Mouse (Mus musculus): ENCODE measurements around the gene Prss45. TPM values are rescaled to one million over a fixed set of nuclear protein-coding genes. Genes with fewer than 3 reads are reported as not detected.
A peak's percentile ranks its signal among the peaks of the same experiment; 100 is the strongest.

Gene Prss45
- total RNA-seq, 2 experiments from 2014 or later = 0.27 to 0.29 TPM

DNA sequence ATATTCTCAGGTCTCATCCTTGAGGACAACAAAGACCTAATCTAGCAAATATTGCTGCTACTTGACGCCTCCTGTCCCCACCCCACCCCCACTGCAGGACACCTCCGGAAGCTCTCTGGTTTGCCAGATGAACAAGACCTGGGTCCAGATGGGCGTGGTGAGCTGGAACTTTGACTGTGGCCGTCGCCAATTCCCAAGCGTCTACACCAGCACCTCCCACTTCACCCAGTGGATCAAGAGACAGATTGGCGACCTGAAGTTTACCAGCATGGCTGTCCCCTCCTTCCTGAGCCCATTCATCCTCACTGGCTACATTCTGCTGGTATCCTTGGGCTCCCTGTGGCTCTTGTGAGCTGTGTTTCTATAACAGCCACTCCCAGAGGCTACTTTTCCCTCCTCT, 21.5 kb downstream of the Prss45 start:
- intact Hi-C loops (cut with DNase I) = no loop called here
- no peak for DNase-seq (ENCODE audit: low spot score in 2 of 2)

DNA sequence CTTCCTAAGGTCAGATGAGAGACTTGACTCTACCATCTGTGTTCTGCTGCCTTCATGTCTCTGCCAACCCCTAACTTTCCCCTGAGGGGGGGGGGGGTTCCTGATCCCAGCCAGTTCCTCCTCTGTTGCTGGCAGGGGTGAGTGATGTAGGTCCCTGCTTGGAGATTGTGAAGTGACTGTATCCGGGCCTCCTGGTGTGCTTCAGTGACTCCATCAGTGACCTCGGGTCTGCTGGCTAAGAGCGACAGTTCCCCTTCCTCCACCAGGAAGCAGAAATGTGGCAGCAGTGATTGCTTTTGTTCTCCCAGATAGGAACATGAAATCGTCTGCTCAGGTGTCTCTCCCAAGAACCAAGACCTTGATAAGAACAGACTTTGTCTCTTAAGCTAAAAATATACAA, 22.5 kb downstream of the Prss45 start:
- DNase-seq (ENCODE audit: low spot score in 2 of 2) = no peak
- intact Hi-C loops (cut with DNase I) = no loop called here

DNA sequence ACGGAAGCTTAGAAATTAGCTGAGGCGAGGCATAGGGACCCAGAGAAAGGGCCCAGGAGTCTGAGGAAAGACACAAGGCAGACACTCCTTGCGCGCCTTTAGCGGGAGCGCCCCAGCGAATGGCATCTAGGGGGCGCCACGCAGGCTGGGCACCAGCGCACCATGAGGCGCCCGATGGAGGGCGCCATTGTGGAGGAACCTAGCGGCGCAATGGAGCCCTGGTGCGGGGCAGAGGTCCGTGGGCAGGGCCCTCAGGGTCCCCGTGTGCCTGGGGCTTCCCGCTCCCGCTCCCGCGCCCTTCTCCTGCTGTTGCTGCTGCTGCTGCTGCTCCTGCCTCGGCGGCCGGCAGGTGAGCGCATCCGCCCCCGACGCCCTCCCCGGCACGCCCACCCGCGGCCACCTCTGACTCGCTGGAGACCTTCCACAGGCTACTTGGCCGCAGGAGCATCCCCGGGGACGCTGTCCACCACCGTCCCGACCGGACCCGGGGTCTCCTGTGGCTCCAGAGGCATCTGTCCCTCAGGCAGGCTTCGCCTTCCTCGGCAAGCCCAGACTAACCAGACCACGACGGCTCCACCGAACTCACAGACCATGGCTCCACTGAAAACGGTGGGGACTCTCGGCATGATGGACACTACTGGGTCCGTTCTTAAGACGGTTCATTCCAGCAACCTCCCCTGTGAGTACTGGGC, 23.5 kb downstream of the Prss45 start, which contains the start of gene Prss50:
TSS of gene Prss50 (plus strand) at position 187 of the 692 bp plus-strand sequence.
- intact Hi-C loops (cut with DNase I) = no loop called here
- no peak for DNase-seq (ENCODE audit: low spot score in 2 of 2)

DNA sequence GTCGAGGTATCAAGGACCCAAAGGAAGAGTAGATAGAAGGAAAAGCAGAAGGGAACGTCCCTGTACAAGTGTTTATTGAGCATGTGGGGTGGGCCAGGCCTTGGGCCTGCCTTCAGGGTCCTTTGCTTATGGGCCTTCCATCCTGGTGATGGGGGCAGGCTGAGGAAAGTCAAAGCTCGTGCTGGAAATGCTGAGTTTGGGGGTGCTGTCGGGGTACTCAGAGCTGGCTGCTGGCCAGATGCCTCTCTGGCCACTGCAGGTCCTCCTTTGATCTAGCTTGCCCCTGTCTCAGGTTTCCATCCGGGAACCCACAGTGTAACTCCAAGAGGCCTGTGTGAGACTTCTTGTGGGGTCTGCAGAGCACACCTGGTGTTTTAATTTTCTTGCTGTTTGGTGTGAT, 24.1 kb downstream of the Prss45 start:
- intact Hi-C loops (cut with DNase I) = no loop called here
- DNase-seq (ENCODE audit: low spot score in 2 of 2) = no peak

DNA sequence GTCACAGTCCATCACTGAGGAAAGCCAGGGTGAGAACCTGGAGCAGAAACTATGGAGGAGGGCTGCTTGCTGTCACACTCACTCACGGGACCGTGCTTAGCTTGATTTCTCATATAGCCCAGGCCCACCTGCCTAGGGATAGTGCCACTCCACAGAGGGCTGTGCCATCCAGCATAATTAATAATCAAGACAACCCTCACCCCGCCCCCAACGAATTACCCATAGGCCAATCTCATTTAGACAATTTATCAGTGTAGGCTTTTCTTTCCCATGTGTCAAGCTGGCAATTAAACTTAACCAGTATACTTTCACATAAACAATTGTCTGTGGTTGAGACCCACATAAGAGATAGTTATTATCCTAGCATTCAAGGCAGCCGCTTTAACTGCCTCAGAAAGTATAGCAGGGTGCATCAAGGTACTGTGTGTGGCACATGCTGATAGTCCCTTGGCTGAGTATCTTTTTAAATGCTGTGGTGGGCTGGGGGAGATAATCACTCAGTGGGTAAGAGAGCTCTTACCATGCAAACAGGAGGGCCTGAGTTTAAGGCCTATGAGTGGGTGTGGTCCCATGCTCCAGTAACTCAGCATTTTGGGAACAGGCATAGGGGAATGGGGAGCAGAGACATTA, 24.7 kb downstream of the Prss45 start:
- DNase-seq (ENCODE audit: low spot score in 2 of 2) = no peak
- intact Hi-C loops (cut with DNase I) = no loop called here

DNA sequence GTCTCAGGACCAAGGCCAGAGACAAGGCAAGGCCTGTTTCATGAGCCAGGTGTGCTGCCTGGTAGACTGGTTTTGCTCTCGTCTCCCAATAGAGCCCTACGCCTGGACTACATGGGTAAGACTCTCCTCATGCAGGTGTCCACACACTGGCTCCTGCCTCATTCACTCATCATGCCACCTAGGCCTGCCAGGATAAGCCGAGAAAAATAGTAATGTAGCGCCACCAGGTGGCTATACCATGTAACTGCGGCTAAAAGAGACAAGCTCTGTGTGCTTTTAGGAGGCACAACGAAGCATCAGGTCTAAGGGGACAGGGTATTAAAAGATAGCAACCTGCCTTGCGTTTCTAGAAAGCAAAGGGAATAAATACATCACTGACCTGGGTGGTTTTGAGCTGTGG, 36.6 kb downstream of the Prss45 start:
- DNase-seq (ENCODE audit: low spot score in 2 of 2) = peak; percentile 65 to 78

DNA sequence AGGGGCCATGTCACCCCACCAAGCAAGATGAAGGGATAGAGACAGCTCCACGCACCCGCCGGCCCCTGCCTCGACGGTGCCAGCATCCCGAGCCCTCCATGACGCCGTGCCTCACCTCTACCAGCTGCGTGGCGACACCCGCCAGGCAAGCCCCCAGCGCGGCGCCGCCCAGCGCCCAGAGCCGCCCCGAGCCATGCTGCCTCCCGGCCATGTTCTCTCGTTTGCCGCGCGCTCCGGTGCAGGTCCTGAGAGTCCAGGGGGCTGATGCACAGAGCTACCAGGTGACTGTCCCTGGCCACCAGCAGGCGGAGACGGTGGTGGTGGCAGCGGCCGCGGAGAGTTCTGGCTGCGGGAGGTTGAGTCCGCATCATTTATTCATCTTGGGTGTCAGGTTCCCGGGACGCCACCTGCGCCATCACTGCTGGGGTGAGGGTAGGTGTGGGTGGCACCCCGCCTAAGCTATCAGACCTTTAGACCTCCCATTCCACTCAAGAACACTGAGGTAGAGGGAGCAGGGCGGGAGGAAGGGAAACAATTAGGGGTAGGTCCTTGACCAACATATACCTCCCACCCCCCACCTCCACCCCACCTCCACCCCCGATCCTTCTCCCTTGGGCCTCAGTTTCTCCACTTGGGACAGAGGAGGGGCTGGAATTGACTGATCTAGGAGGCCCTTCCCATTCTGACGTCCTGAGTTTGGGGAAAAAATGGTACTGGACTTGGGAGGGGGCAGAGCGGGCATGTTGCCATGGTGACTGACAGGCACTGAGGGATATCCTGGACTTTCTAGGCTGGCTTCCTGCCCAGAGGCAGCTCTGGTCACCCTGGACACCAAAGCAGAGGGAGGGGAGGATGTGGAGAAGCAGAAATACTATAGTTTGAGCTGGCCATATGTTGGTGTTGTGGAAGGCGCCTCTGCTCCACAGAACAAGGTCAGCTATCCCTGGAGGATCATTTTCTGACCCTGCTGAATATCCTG, 39.6 kb downstream of the Prss45 start:
- DNase-seq (ENCODE audit: low spot score in 2 of 2) = peak; percentile 74 to 91
- intact Hi-C loops (cut with DNase I) = loop anchor here (5.0 to 10.0 kb wide), 2 partner anchors 157 to 239 kb away; no protein-coding TSS in a partner anchor

More for the DNA sequence above, 36.6 kb downstream of the Prss45 start:
- intact Hi-C loops (cut with DNase I) = loop anchor here (2.0 to 10.0 kb wide), 3 partner anchors 90 to 236 kb away; no protein-coding TSS in a partner anchor

DNA sequence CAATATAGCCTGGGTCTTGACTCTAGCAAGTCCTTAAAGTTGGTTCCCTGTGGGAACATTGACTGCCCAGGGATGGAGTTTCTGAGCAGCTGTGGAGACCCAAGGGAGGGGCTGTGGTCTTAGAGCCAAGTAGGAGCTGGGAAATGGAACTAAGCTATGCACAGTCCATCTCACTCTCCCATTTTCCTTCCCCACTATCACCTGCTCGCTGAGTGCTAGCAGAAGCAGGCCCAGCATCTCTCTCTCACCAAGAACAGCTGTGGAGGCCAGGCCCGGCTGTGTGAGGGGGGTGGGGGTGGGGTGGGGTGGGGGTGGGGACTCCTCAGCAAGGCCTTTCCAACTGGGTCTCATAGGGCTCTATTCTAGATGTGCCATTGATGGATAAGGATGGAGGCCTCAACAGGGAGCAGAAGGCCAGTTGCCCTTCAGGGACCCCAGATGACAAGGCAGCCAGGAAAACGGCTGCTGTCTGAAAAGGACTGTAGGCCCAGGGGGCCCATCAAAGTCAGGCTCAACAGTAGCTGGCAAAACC, 40.3 kb downstream of the Prss45 start:
- intact Hi-C loops (cut with DNase I) = loop anchor here (5.0 to 10.0 kb wide), 2 partner anchors 157 to 240 kb away; no protein-coding TSS in a partner anchor
- DNase-seq (ENCODE audit: low spot score in 2 of 2) = no peak

DNA sequence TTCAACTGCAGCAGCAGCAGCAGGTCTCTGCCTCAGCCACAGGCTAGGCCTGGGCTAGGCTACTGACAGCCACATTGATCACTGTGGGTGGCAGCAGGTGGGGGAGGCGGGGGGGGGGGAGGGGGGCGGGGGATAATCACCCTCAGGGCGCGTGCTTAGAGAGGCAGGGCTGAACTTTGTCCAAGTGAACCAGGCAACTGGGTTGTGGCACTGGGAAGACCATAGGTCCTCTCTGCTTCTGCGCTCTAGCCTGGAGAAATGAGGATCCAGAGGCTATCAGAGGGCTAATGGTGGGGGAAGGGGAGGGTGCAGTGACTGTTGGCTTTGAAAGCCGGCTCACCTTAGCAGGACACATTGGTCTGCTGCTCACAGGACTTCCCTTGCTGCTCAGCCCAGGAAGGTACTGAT, 40.9 kb downstream of the Prss45 start:
- intact Hi-C loops (cut with DNase I) = loop anchor here (10.0 kb wide), 1 partner anchor 240 kb away; no protein-coding TSS in a partner anchor
- no peak for DNase-seq (ENCODE audit: low spot score in 2 of 2)

DNA sequence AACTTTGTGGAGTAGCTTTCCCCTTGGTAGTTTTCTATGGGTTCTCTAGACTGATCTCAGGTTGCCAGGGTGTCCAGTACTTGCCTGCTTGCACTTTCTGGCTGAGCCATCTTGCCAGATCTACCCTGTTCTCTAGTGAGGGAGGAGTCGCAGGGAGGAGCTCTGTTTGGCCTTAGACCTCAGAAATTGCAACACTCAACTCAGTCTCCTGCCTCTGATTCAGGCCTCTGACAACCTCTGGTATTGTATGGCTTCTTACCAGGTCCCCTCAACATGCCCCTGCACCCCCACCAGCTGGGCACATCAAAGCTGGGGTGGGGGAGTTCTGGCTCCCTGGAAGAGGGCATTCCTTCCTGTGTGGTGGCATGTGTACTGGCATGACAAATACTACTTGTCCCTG, 43.0 kb downstream of the Prss45 start:
- intact Hi-C loops (cut with DNase I) = loop anchor here (10.0 kb wide), 1 partner anchor 243 kb away; no protein-coding TSS in a partner anchor
- no peak for DNase-seq (ENCODE audit: low spot score in 2 of 2)

DNA sequence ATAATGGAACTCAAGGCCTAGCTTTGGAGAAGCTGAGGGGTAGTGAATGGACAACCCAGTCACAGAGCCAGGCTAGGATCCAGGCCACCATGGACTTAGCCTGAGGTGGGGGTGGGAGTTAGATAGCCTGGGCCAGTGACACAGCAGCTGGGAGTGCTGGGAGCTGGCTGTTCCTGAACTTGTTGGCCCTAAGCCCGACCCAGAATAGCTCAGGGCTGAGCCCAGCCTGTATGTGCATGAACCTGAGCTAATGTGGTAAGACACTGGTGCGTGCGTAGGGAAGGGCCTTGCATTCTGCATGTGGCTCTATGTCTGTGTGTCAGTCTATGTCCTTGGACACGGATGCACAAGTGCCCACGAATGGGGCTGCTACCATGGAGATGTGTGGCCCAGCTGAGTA, 43.5 kb downstream of the Prss45 start:
- peak; percentile 35 to 49 for DNase-seq (ENCODE audit: low spot score in 2 of 2)

DNA sequence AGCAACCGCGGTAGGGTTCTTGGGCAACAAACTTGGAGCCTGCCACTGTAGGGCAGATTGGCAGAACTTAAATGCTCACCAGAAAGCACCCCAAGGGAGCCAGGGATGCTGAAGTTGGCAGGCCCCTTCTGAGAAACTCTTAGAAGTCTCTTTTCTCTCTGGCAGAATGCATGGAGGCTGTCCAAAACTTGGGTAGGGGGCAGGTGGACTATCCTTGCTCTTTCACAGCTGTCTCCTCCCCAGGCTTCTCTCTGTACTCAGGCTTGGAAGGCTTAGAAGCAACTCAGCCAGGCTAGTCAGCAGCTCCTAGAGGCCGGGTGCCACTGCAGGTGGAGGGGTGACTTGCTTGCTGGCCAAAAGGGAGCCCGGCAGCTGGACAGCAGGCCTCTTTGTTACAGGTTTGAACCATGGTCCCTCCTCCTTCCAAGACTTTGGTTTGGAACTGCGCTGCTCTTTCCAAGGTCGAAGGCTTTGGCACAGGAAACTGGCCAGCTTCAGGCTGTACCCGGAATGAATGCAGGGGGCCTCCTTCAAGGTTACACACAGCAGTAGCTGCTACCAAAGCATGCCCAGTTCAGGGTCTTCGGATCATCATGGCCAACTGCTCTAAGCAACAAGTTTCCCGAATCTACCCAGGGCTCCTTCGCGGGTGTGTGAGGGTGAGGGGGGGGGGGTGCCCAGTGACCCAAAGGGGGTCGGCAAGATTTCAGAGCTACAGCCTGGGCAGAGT, 45.0 kb downstream of the Prss45 start, which contains the start of gene Als2cl:
TSS of gene Als2cl (plus strand) at position 680 of the 730 bp plus-strand sequence.
- intact Hi-C loops (cut with DNase I) = loop anchor here (10.0 kb wide), 1 partner anchor 245 kb away; no protein-coding TSS in a partner anchor
- peak in 1 of 2 experiments; percentile 19 for DNase-seq (ENCODE audit: low spot score in 2 of 2)

More for the DNA sequence above, 43.5 kb downstream of the Prss45 start:
- intact Hi-C loops (cut with DNase I) = loop anchor here (10.0 kb wide), 1 partner anchor 243 kb away; no protein-coding TSS in a partner anchor

DNA sequence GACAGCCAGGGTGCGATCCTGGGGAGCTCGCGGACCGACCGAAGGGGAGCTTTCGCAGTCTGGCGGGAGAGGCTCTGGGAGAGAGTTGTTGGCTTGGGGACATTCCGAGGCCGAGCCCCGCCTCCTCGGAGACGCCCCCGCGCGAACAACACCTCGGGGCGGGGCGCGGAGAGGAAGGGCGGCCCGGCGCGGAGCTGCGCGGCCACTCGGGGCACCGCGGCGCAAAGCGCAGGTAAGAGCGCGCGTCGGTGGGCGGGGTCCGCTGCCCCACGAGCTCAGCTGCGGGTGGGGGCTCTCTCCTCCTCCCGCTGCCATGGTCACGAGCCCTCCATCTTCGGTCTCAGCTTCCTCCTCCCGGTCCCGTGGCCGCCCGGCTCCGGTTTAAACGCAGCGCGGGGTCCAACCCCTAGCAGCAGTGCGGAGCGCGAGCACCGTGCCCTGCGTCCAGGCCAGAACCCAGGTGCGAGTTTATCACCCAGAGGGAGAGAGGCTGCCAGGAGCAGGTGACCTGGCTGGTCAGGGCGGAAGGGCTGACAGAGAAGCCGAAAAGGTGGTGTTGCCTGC, 45.7 kb downstream of the Prss45 start, which contains the start of gene Tmie:
TSS of gene Tmie (minus strand) at position 116 of the 564 bp plus-strand sequence.
- DNase-seq (ENCODE audit: low spot score in 2 of 2) = peak in 1 of 2 experiments; percentile 29
- intact Hi-C loops (cut with DNase I) = loop anchor here (10.0 kb wide), 1 partner anchor 245 kb away; no protein-coding TSS in a partner anchor

DNA sequence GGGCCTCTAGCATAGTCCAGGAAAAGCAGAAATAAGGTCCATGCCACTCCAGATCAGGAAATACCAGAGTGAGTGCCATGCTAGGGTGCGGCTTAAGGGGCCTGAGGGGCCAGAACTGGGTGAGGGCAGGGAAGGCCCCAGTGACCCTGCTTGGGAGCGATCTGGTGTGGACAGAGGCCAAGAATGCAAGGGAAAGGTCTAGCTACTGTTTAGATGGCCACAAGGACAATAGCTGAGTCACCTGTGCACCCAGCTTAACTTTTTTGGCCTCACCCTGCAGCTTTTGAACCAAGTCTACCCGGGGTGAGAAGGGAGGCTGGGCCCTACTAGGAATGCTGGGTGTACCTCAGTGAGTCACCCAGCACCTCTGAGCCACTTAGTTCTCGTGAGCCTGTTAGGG, 46.4 kb downstream of the Prss45 start:
- intact Hi-C loops (cut with DNase I) = no loop called here
- no peak for DNase-seq (ENCODE audit: low spot score in 2 of 2)

DNA sequence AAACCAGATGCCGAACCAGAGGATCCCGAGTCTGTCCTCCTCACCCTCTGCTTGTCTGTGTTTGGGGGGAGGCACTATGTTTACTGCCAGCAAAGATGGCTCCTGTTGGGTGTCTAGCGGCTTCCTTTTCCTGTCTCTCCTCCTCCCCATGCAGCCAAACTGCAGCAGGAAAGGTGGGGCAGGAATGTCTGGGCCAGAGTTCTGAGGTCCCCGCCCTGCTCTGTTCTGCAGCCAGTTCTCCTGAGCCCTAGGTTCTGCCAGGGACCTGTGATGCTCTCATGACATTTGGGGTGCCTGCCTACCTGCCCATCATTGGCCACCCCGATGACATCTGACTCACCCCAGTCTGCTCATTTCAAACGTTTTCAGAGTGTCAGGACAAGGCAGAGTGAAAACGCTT, 47.6 kb downstream of the Prss45 start:
- intact Hi-C loops (cut with DNase I) = no loop called here
- DNase-seq (ENCODE audit: low spot score in 2 of 2) = no peak

DNA sequence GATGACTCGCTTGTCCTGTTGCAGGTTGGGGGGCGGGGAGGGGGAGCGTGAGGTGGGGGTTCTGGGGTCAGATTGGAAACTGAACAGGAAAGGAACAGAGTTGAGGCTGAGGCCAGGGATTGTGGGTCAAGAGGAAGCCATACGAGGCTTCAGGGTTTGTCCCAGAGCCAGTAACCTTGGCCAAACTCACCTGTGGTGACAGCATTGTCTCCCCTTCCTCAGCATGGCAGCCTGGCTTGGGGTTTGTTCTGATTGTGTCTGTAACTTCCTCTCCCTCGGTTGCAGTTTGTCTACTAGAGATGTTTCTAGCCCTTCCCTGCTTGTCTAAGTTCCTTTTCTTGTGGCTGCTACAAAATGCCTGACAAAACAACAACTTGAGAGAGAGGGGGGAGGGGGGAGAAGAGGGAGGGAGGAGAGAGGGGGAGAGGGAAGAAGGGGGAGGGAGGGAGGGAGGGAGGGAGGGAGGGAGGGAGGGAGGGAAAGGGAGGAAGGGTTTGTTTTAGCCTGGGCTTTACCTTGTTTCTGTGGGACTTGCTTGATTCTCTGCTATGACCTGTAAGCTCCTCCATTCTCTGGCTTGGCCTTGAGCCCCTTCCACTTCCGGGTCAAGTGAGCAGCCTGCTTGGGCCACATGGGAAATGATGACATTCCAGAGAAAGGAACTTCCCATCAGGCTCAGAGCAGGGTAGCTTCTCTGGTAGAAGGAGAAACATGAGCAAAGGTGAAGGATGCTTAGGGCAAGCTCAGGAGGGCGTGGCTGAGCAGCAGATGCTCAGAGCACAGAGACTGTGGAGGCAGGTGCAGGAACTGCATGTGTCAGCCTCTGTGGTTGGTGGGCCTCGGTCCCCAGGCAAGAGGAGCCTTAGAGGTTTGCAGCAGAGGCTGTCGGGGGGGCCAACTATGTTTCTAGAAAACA, 53.3 kb downstream of the Prss45 start:
- intact Hi-C loops (cut with DNase I) = no loop called here

DNA sequence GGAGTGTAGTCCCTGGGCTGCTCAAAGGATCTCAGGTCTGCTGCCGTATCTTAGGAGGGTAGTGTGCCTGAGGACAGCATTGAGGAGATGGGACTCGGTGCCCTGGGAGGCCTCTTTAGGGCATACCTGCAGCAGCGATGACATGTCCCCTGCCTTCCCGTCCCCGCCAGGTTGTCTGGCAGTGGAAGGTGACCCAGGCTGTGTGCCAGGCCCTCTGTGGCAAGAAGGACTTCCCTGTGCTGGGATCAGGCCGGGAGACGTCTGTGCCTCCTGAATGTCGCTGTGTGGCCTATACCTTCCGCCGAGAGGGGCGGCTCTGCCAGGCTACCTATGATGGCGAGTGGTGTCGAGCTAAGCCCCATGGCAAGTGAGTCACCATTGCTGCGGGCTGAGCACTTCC, 54.5 kb downstream of the Prss45 start:
- no peak for DNase-seq (ENCODE audit: low spot score in 2 of 2)
- intact Hi-C loops (cut with DNase I) = no loop called here

More for the DNA sequence above, 53.3 kb downstream of the Prss45 start:
- DNase-seq (ENCODE audit: low spot score in 2 of 2) = no peak

Data from left cerebral cortex, postnatal 14 days (tissue).